Mouse (Mus musculus) mouse embryonic stem cell (cell line): Measurements from ENCODE around the gene Uts2.
"Not testable (repeated sequence)": the region's sequence is repeated elsewhere in the genome, so short reads cannot be mapped to it uniquely, and the experiment has no call there.

ENCODE experiments used
- in situ Hi-C, 2 experiments: fragments of 300-500 bp; cut with MboI; formaldehyde crosslinking; loops; 1 replicate in 1 of 2; 3 replicates in 1 of 2; pipeline ENCODE4 v1.14.3; 2019 to 2020; ENCODE audit warnings: low sequenced_read_pairs in 2 of 2, low pct_unique_long_range_greater_than_20kb in 1 of 2, mixed read lengths in 1 of 2; ENCODE audit not compliant: unreplicated experiment in 1 of 2

Uts2 gene

GRCm38 (mm10) chr4:151001397-151001796, 4.5 kb downstream of the Uts2 start:
- in situ Hi-C loops: no loop called here

GRCm38 (mm10) chr4:151005656-151006318, 8.9 kb downstream of the Uts2 start:
- in situ Hi-C loops: no loop called here

- in situ Hi-C loops: no loop called here
Measured at GRCm38 (mm10) chr4:151006945-151007344, 10.0 kb downstream of the Uts2 start.

- in situ Hi-C loops: no loop called here
Measured at GRCm38 (mm10) chr4:151010316-151010715, 13.4 kb downstream of the Uts2 start.

- in situ Hi-C loops: no loop called here
Measured at GRCm38 (mm10) chr4:151015946-151016345, 19.0 kb downstream of the Uts2 start.

- in situ Hi-C loops: not testable (repeated sequence)
Measured at GRCm38 (mm10) chr4:151017356-151017755, 20.5 kb downstream of the Uts2 start.

GRCm38 (mm10) chr4:151024152-151024551, 27.3 kb downstream of the Uts2 start:
- in situ Hi-C loops: no loop called here

GRCm38 (mm10) chr4:151027001-151027400, 30.1 kb downstream of the Uts2 start:
- in situ Hi-C loops: no loop called here

GRCm38 (mm10) chr4:151036521-151036920, 39.6 kb downstream of the Uts2 start:
- in situ Hi-C loops: no loop called here

- in situ Hi-C loops: no loop called here
Measured at GRCm38 (mm10) chr4:151037800-151038199, 40.9 kb downstream of the Uts2 start.

GRCm38 (mm10) chr4:151041506-151041905, 44.6 kb downstream of the Uts2 start:
- in situ Hi-C loops: no loop called here

GRCm38 (mm10) chr4:151043281-151043680, 46.4 kb downstream of the Uts2 start:
- in situ Hi-C loops: no loop called here

GRCm38 (mm10) chr4:151044037-151044943, 47.4 kb downstream of the Uts2 start, which contains the start of gene Per3:
Gene Per3 (minus strand): TSS chr4:151044665.
- in situ Hi-C loops: no loop called here

- in situ Hi-C loops: no loop called here
Measured at GRCm38 (mm10) chr4:151044944-151045570, 48.2 kb downstream of the Uts2 start.

- in situ Hi-C loops: no loop called here
Measured at GRCm38 (mm10) chr4:151046524-151046923, 49.6 kb downstream of the Uts2 start.

GRCm38 (mm10) chr4:151051162-151051561, 54.3 kb downstream of the Uts2 start:
- in situ Hi-C loops: no loop called here
